Mouse (Mus musculus): ENCODE measurements at regions not wholly inside any gene's neighbourhood (a gene's known extent, or its start where the extent isn't known, plus 50 kb on each side); places are given as distances from the start of the nearest gene placed in this dataset.

GRCm38 (mm10) chr13:111939534-111940115, 130.8 kb upstream of the Map3k1 start:
- no peak for DNase-seq (ENCODE audit: low read depth, low spot score)

- no peak for DNase-seq (ENCODE audit: low read depth, low spot score)
Observed at GRCm38 (mm10) chr13:111940275-111940674, 131.5 kb upstream of the Map3k1 start.

DNA sequence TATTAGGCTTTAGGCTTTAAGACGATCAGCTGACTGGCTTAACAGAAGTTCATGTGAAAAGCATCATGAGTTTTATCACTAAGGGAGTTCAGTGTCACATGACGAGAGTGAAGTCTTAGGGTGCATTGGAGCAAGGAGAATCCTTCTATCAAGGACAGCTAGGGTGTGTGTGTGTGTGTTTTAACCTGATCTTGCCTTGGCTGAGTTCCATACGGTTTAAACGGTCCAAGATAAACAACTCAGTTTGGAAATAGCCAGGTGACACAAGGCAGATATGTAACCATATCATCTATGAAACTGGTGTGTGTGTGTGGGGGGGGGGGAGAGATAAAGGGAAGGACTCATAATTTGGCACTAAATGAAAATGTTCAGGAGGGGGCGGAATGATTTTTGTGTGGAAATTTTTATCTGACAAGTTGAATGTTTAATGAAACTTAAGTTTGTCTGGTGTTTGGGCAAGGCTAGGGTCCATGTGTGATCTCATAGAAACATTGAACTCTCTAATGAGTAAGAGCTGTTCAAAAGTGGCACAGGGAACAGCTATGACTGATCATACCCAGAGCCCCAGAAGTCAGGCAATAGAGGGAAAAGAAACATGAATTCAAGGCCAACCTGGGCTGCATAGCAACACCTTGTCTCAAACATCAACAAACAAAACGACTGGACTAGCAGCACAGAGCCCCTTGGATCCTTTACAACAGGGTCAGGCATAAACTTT, 132.2 kb upstream of the Map3k1 start:
- DNase-seq (ENCODE audit: low read depth, low spot score) = no peak

GRCm38 (mm10) chr13:111941946-111942345, 133.2 kb upstream of the Map3k1 start:
- DNase-seq (ENCODE audit: low read depth, low spot score) = no peak

DNA sequence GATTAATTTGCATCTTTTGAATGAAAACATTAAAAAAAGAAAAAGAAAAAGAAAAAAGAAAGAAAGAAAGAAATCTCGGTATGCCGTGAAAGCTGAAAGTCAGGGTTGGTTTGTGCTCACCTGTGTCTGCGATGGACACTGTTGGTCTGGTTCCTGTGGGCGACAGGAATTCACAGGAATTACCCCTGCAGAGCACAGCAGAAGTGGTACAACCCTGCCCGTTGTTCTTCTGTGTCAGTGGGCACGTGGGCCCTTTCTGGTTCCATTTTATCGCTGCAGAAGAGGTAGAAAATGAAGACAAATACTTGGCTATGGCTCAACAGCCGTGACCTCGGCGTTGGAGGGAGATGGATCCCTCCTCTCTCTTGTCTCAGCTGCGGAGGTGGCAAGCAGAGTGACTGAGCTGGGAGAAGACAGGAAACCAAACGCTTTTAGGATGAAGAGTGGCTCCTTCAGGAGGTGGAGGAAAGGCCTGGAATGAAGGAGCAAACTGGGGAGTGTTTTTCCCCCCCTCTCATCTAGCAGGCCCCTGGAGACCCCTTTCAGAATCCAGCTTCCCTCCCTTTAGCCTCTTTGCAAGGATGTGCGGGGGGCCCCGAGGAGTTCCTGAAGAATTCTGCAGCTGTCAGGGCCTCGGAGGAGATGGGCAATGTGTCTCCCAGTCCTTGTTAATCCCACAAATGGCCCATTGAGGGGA, 134.7 kb upstream of the Map3k1 start:
- no peak for DNase-seq (ENCODE audit: low read depth, low spot score)

GRCm38 (mm10) chr13:111944089-111944406, 135.3 kb upstream of the Map3k1 start:
- DNase-seq (ENCODE audit: low read depth, low spot score) = no peak

- DNase-seq (ENCODE audit: low read depth, low spot score) = no peak
Observed at GRCm38 (mm10) chr13:111946271-111946670, 137.5 kb upstream of the Map3k1 start.

- DNase-seq (ENCODE audit: low read depth, low spot score) = no peak
Observed at GRCm38 (mm10) chr13:111946811-111947210, 138.0 kb upstream of the Map3k1 start.

DNA sequence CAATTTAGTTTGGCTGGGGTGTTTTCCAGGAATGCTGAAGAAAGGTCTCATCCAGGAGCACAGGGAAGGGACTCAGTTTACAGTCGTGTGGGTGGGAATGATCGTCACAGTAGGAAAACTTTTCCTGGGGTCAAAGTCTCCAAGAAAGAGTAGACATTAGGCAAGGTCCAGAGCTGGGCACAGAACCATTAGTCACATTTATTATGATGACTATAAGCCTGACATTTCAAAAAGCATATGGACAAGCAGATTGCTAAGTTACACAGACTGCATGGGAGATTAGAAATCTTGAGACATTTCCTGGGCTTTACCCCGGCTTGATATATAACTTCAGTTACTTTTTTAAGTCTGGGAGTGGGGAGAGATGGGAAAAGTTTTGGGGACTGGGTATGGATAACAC, 139.6 kb upstream of the Map3k1 start:
- DNase-seq (ENCODE audit: low read depth, low spot score) = no peak

- no peak for DNase-seq (ENCODE audit: low read depth, low spot score)
Observed at GRCm38 (mm10) chr13:111950042-111950441, 141.2 kb upstream of the Map3k1 start.

GRCm38 (mm10) chr13:111953860-111954519, 145.2 kb upstream of the Map3k1 start:
- peak; percentile 23 for DNase-seq (ENCODE audit: low read depth, low spot score)

- no peak for DNase-seq (ENCODE audit: low read depth, low spot score)
Observed at GRCm38 (mm10) chr13:111954520-111954884, 145.7 kb upstream of the Map3k1 start.

- no peak for DNase-seq (ENCODE audit: low read depth, low spot score)
Observed at GRCm38 (mm10) chr13:111957118-111957517, 148.3 kb upstream of the Map3k1 start.

GRCm38 (mm10) chr13:111957674-111958273, 149.0 kb upstream of the Map3k1 start:
- no peak for DNase-seq (ENCODE audit: low read depth, low spot score)

DNA sequence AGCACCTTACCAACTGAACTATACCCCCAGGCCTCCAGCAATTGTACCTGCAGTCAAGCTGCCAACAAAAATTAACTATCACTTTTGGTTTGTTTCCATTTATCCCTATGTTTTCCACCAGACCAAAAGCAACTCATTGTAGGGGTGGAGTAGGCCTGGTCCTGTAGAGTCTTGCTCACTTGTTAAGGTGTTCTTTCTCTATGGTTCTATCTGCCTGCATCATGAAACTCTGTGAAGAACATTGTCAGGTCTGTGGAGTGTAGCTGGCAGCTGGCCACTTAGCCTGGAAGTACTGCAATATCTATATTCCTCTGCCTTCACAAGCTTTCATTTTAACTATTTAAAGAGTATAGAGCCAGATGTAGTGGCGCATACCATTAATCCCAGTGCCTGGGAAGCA, 149.6 kb upstream of the Map3k1 start:
- DNase-seq (ENCODE audit: low read depth, low spot score) = no peak

DNA sequence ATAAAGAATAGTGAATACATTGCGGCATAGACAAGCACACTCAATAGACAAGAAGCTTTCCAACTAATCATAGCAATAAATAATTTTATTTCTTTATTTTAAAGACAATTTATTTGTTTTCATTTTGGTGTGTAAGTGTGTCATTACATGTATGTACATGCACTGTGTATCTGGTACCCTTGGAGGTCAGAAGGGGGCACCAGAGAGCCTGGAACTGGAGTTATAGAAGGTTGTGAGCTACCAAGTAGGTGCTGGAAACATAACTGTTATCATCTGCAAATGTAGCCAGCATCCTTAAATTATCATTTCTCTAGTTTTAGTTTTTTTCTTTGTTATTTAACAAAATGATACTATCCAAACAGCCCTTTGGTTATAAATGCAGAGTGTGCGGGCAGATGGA, 151.2 kb upstream of the Map3k1 start:
- no peak for DNase-seq (ENCODE audit: low read depth, low spot score)

DNA sequence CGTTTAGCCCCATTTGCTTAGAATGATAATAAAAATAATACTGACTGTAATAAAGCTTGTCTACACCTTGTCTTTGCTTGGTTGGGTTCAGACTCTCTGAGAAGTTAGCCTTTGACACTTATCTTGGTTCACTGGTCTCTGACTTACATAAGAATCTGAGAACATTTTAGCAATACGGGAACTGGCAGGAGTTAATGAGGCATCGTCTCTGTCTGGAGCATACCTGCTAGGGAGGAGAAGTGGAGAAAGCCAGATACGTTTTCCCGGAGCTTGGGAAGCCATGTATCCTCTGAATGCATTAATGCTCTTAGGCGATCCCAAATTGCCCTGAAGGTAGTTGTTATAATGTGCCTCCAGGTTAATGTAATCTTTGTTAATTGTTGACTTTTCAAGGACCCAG, 152.6 kb upstream of the Map3k1 start:
- no peak for DNase-seq (ENCODE audit: low read depth, low spot score)

- no peak for DNase-seq (ENCODE audit: low read depth, low spot score)
Observed at GRCm38 (mm10) chr13:111962155-111962554, 153.4 kb upstream of the Map3k1 start.

DNA sequence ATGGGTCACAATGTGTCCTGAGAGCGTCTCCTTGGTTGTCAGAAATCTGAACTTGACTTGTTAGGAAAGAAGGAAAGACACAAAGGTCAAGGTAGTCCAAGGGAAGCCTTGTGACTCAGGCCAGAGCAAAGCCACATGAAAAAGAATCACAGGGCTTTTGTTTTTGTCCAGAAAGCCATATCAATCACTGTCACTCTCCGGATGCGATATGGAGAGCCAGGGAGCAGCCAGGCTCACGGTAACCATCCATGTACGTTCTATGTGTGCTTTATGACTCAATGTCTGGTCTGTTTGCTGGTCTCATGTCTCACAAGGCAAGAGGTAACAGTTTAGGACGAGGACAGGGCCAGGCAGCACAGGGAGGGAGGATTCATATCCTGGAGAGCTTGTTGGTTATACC, 157.3 kb upstream of the Map3k1 start:
- no peak for DNase-seq (ENCODE audit: low read depth, low spot score)

DNA sequence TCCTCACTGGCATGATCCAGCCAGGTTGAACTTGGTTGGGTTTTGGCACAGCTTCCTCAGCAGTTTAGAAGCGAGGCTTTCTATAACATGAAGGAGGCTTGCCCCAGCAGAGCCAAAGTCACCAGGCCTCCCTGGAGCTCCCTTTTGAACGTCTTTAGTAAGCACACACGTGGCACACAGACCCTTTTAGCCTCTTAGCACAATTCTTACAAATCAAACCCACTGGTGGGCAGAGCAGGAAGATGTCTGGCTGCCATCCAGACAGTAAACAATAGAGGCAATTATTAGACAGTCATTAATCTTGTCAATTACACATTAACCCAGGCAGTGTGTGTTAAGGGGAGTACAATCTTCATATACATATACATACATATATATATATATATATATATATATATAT, 157.8 kb upstream of the Map3k1 start:
- DNase-seq (ENCODE audit: low read depth, low spot score) = no peak

DNA sequence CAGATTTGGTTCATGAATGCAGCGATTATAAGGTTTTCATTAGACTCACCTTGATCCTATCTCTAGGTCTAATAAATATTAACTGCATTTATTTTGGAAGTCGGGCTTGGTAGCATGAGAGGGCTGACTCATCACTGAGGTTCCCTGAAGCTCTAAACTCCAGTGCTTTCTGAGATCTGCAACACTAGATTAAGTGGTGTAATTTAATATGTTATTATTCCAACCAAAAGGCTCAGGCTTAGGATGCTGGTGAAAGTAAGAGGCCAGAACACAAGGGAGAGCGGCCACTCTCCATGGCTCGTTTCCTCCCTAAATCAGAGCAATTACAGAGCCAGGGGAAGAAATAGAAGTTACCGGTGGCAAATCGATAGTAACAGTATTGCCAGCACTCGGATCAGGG, 159.4 kb upstream of the Map3k1 start:
- no peak for DNase-seq (ENCODE audit: low read depth, low spot score)

GRCm38 (mm10) chr13:111974282-111974681, 165.5 kb upstream of the Map3k1 start:
- no peak for DNase-seq (ENCODE audit: low read depth, low spot score)

Measured in forelimb bud, embryonic 11.5 days (tissue).